Mouse (Mus musculus) T-helper 1 cell (primary cell): ENCODE data around the gene Tle6.

Source experiments
- in situ Hi-C: fragments of 300-600 bp; cut with MboI, MseI; formaldehyde crosslinking; loops from one replicate; pipeline ENCODE4 v1.15.1; 2025; ENCODE audit warnings: high pct_unique_total_duplicates

The Tle6 gene

GRCm38 (mm10) chr10:81600738-81601203, at the start of gene Tle6:
Gene Tle6, minus strand, starts transcription at chr10:81601073.
- in situ Hi-C loops: loop anchor here (5.0 kb wide), 1 partner anchor 33 kb away; no protein-coding TSS in a partner anchor

- in situ Hi-C loops: loop anchor here (25.0 kb wide), 1 partner anchor 1888 kb away; the partner anchor contains the start of genes Aldh1l2 and Washc4
Measured at GRCm38 (mm10) chr10:81648803-81649775, 48.2 kb upstream of the Tle6 start, which contains the start of gene Gm10778. Gene Gm10778, plus strand, starts transcription at chr10:81649059.

GRCm38 (mm10) chr10:81646015-81646555, 45.2 kb upstream of the Tle6 start:
- in situ Hi-C loops: loop anchor here (25.0 kb wide), 1 partner anchor 1891 kb away; the partner anchor contains the start of genes Aldh1l2 and Washc4

GRCm38 (mm10) chr10:81645391-81645790, 44.5 kb upstream of the Tle6 start:
- in situ Hi-C loops: loop anchor here (25.0 kb wide), 1 partner anchor 1892 kb away; the partner anchor contains the start of genes Aldh1l2 and Washc4

GRCm38 (mm10) chr10:81644716-81645115, 43.8 kb upstream of the Tle6 start:
- in situ Hi-C loops: loop anchor here (5.0 to 25.0 kb wide), 2 partner anchors 82 to 1893 kb away; partner anchors contain the start of genes Aldh1l2 and Washc4

- in situ Hi-C loops: loop anchor here (5.0 to 25.0 kb wide), 2 partner anchors 82 to 1893 kb away; partner anchors contain the start of genes Aldh1l2 and Washc4
Measured at GRCm38 (mm10) chr10:81644162-81644561, 43.3 kb upstream of the Tle6 start.

- in situ Hi-C loops: loop anchor here (5.0 to 25.0 kb wide), 2 partner anchors 81 to 1894 kb away; partner anchors contain the start of genes Aldh1l2 and Washc4
Measured at GRCm38 (mm10) chr10:81643449-81644055, 42.7 kb upstream of the Tle6 start.

- in situ Hi-C loops: loop anchor here (5.0 to 25.0 kb wide), 2 partner anchors 81 to 1894 kb away; partner anchors contain the start of genes Aldh1l2 and Washc4
Measured at GRCm38 (mm10) chr10:81642648-81643448, 42.0 kb upstream of the Tle6 start.

- in situ Hi-C loops: loop anchor here (5.0 to 25.0 kb wide), 2 partner anchors 80 to 1895 kb away; partner anchors contain the start of genes Aldh1l2 and Washc4
Measured at GRCm38 (mm10) chr10:81641978-81642647, 41.2 kb upstream of the Tle6 start.

GRCm38 (mm10) chr10:81641566-81641965, 40.7 kb upstream of the Tle6 start:
- in situ Hi-C loops: loop anchor here (5.0 to 25.0 kb wide), 2 partner anchors 79 to 1896 kb away; partner anchors contain the start of genes Aldh1l2 and Washc4

- in situ Hi-C loops: loop anchor here (5.0 to 25.0 kb wide), 2 partner anchors 79 to 1896 kb away; partner anchors contain the start of genes Aldh1l2 and Washc4
Measured at GRCm38 (mm10) chr10:81640825-81641224, 40.0 kb upstream of the Tle6 start.

GRCm38 (mm10) chr10:81638101-81638500, 37.2 kb upstream of the Tle6 start:
- in situ Hi-C loops: loop anchor here (5.0 to 25.0 kb wide), 3 partner anchors 67 to 1899 kb away; partner anchors contain the start of genes Aldh1l2, Washc4 and Zfp433

- in situ Hi-C loops: loop anchor here (5.0 to 25.0 kb wide), 3 partner anchors 68 to 1901 kb away; partner anchors contain the start of genes Aldh1l2, Washc4 and Zfp433
Measured at GRCm38 (mm10) chr10:81636338-81636737, 35.5 kb upstream of the Tle6 start.

GRCm38 (mm10) chr10:81633253-81634099, 32.6 kb upstream of the Tle6 start:
- in situ Hi-C loops: loop anchor here (10.0 to 25.0 kb wide), 2 partner anchors 71 to 1904 kb away; partner anchors contain the start of genes Aldh1l2, Washc4 and Zfp433

GRCm38 (mm10) chr10:81628390-81628789, 27.5 kb upstream of the Tle6 start, which contains the start of gene Ankrd24:
Gene Ankrd24, plus strand, starts transcription at chr10:81628540.
- in situ Hi-C loops: loop anchor here (25.0 kb wide), 1 partner anchor 1909 kb away; the partner anchor contains the start of genes Aldh1l2 and Washc4

- in situ Hi-C loops: loop anchor here (25.0 kb wide), 1 partner anchor 1909 kb away; the partner anchor contains the start of genes Aldh1l2 and Washc4
Measured at GRCm38 (mm10) chr10:81627836-81628220, 27.0 kb upstream of the Tle6 start.

- in situ Hi-C loops: loop anchor here (25.0 kb wide), 1 partner anchor 1910 kb away; the partner anchor contains the start of genes Aldh1l2 and Washc4
Measured at GRCm38 (mm10) chr10:81626994-81627835, 26.3 kb upstream of the Tle6 start, which contains the start of gene Sirt6. Gene Sirt6, minus strand, starts transcription at chr10:81627797.
